Mouse (Mus musculus) cerebellum, adult 9-11 months (tissue): Measurements from ENCODE around the gene Olfr52.
"Not testable (repeated sequence)": the region's sequence is repeated elsewhere in the genome, so short reads cannot be mapped to it uniquely, and the experiment has no call there.

Source experiments
- DNase-seq: peaks from one replicate; pipeline ENCODE4 v3.0.0; 2022

Olfr52 gene

GRCm38 (mm10) chr2:86185583-86185982, at the start of gene Olfr52:
Gene Olfr52 (minus strand): TSS chr2:86185683.
- no peak for DNase-seq

- DNase-seq: no peak
Measured at GRCm38 (mm10) chr2:86231301-86231700, 45.8 kb upstream of the Olfr52 start, which contains the start of gene Olfr1047. Gene Olfr1047 (minus strand): TSS chr2:86231401.

GRCm38 (mm10) chr2:86219214-86219613, 33.7 kb upstream of the Olfr52 start, which contains the start of gene Olfr1046:
Gene Olfr1046 (minus strand): TSS chr2:86219314.
- no peak for DNase-seq

- DNase-seq: no peak
Measured at GRCm38 (mm10) chr2:86202909-86203308, 17.4 kb upstream of the Olfr52 start, which contains the start of gene Olfr1045. Gene Olfr1045 (minus strand): TSS chr2:86203009.

GRCm38 (mm10) chr2:86195863-86196262, 10.4 kb upstream of the Olfr52 start:
- DNase-seq: no peak

- DNase-seq: no peak
Measured at GRCm38 (mm10) chr2:86179950-86180349, 5.5 kb downstream of the Olfr52 start.

GRCm38 (mm10) chr2:86177720-86178119, 7.8 kb downstream of the Olfr52 start, which contains the start of gene Olfr1044:
Gene Olfr1044 (minus strand): TSS chr2:86177820.
- no peak for DNase-seq

GRCm38 (mm10) chr2:86175422-86175821, 10.1 kb downstream of the Olfr52 start:
- not testable (repeated sequence) for DNase-seq

GRCm38 (mm10) chr2:86167422-86167821, 18.1 kb downstream of the Olfr52 start, which contains the start of gene Olfr1043:
Gene Olfr1043 (minus strand): TSS chr2:86167522.
- no peak for DNase-seq

GRCm38 (mm10) chr2:86161738-86162137, 23.7 kb downstream of the Olfr52 start, which contains the start of gene Olfr1042:
Gene Olfr1042 (minus strand): TSS chr2:86161838.
- no peak for DNase-seq

GRCm38 (mm10) chr2:86146632-86147031, 38.9 kb downstream of the Olfr52 start, which contains the start of gene Olfr1040:
Gene Olfr1040 (minus strand): TSS chr2:86146732.
- no peak for DNase-seq

- DNase-seq: no peak
Measured at GRCm38 (mm10) chr2:86135828-86136227, 49.7 kb downstream of the Olfr52 start, which contains the start of gene Olfr1039. Gene Olfr1039 (minus strand): TSS chr2:86135928.
